Mouse (Mus musculus) megakaryocyte, embryonic 14.5 days (primary cell): ENCODE results near the gene Cntrob.

Experiments
- FLI1 ChIP-seq: IDR thresholded peaks from 2 replicates; pipeline ENCODE4 v1.6.1; 2012; ENCODE audit warnings: low read length, inconsistent platforms, mixed read lengths
- GATA1 ChIP-seq: IDR thresholded peaks from 3 replicates; pipeline ENCODE4 v1.6.1; 2012; ENCODE audit warnings: mixed read lengths, low read length, inconsistent platforms, borderline replicate concordance

DNA sequence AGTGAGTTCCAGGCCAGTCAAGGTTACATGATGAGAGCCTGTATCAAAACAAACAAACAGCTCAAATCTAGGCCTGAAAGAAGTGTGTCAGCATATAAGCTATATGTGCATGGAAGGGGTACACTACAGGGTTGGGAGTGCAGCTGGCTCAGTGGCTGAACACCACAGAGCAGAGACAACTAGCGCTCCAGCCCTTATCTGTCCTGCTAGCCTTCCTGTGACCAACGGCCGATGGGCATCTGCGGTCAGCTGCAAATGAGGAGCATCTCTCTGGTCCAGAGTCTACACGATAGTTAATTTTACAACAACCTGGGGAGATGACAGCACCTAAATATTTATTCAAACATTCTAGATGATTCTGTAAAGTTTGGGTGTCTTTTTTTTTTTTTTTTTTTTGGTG lies 32.5 kb downstream of the Cntrob start:
- TF ChIP-seq GATA1 (no peak), FLI1 (no peak)
